Mouse (Mus musculus) small intestine, adult 2 months (tissue): ENCODE data around the gene Tnnt3.

ENCODE experiments used
- CTCF ChIP-seq: fragments of 200-500 bp; IDR thresholded peaks from 2 replicates; pipeline ENCODE4 v1.5.1; 2012; ENCODE audit warnings: low read depth, mild to moderate bottlenecking, control low read depth, inconsistent platforms, low read length, moderate library complexity, mixed read lengths; ENCODE audit not compliant: insufficient replicate concordance, insufficient read length; ENCODE audit errors: extremely low read depth
- POLR2A ChIP-seq: fragments of 200-500 bp; IDR thresholded peaks from 2 replicates; pipeline ENCODE4 v1.6.1; 2012; ENCODE audit warnings: low read depth, mild to moderate bottlenecking, control low read depth, inconsistent platforms, low read length, moderate library complexity

- TF ChIP-seq CTCF (no peak), POLR2A (no peak)
Measured at GRCm38 (mm10) chr7:142557696-142558095, 59.1 kb downstream of the Tnnt3 start.
